Mouse (Mus musculus) small intestine, adult 2 months (tissue): ENCODE data around the gene Calcb.

Source experiments
- CTCF ChIP-seq: fragments of 200-500 bp; IDR thresholded peaks from 2 replicates; pipeline ENCODE4 v1.5.1; 2012; ENCODE audit warnings: low read depth, mild to moderate bottlenecking, control low read depth, inconsistent platforms, low read length, moderate library complexity, mixed read lengths; ENCODE audit not compliant: insufficient replicate concordance, insufficient read length; ENCODE audit errors: extremely low read depth
- POLR2A ChIP-seq: fragments of 200-500 bp; IDR thresholded peaks from 2 replicates; pipeline ENCODE4 v1.6.1; 2012; ENCODE audit warnings: low read depth, mild to moderate bottlenecking, control low read depth, inconsistent platforms, low read length, moderate library complexity

- TF ChIP-seq CTCF (no peak), POLR2A (no peak)
These were observed 45.7 kb upstream of the Calcb start for GRCm38 (mm10) chr7:114672697-114673096.
